Comparison of ENCODE assay signal across 8 mouse cellular contexts in the genomic region with DNA sequence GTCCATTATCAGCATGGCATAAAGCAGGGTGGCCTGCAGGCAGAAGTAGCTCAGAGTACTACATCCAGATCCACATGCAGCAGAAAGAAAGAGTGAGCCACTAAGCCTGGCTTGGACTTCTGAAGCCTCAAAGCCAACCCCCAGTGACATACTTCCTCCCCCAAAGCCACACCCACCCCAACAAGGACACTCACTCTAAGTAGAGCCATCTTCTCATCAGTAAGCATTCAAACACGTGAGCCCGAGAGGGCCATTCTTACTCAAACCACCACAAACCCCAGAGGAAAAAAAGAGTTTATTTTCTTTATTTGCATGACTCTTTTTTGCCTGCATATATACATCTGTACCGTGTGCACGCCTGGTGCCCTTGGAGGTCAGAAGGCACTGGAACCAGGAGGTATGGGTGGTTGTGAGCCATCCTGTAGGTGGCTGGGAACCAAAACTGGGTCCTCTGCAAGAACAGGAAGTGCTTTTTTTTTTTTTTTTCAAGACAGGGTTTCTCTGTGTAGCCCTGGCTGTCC. TPM values are rescaled to one million over a fixed set of nuclear protein-coding genes. Genes with fewer than 3 reads are reported as not detected.
DNase-seq lines count a peak whose midpoint lies in the region; ATAC-seq and TF ChIP-seq lines count a peak whose summit lies in the region.

No protein-coding gene starts in this region.

- H3K4me1 ChIP-seq in lung, embryonic 15.5 days: peaks cover 29% of the 10 kb centered on the region
- H3K4me1 ChIP-seq in hindbrain, embryonic 10.5 days (replicated peaks): peaks cover 20% of the 10 kb centered on the region
- peaks cover 37 to 38% of the 10 kb centered on the region in 2 experiments for H3K4me1 ChIP-seq in liver, embryonic 14.5 days (replicated peaks; ENCODE audit: control insufficient read depth in 2 of 2, insufficient read depth in 2 of 2, low read length in 1 of 2)

- H3K9ac ChIP-seq in lung, embryonic 15.5 days: no peak overlapping the region; the same call in 1 of the 2 replicates
- H3K9ac ChIP-seq in liver, embryonic 14.5 days (replicated peaks): peak overlapping the region; percentile 27; the same call in 1 of the 2 replicates

- H3K4me3 ChIP-seq in lung, embryonic 15.5 days: peak overlapping the region; percentile 74
- H3K4me3 ChIP-seq in hindbrain, embryonic 10.5 days: peak overlapping the region; percentile 92
- H3K4me3 ChIP-seq in liver, embryonic 14.5 days (ENCODE audit: insufficient read depth in 1 of 2, low read depth in 2 of 2, low read length in 2 of 2): peak overlapping the region; percentile 42 to 93

- H3K27ac ChIP-seq in lung, embryonic 15.5 days: peak overlapping the region; percentile 26
- H3K27ac ChIP-seq in hindbrain, embryonic 10.5 days: peak overlapping the region; percentile 95
- H3K27ac ChIP-seq in liver, embryonic 14.5 days: peak overlapping the region; percentile 73

- H3K27me3 ChIP-seq in lung, embryonic 15.5 days: no peaks in the 10 kb centered on the region
- no peaks in the 10 kb centered on the region for H3K27me3 ChIP-seq in hindbrain, embryonic 10.5 days (ENCODE audit: insufficient read depth, poor library complexity, severe bottlenecking)
- H3K27me3 ChIP-seq in liver, embryonic 14.5 days (ENCODE audit: control insufficient read depth, insufficient read depth, low read length): no peaks in the 10 kb centered on the region
- no peaks in the 10 kb centered on the region for H3K27me3 ChIP-seq in splenic B cell, adult 2 months (ENCODE audit: control insufficient read depth, insufficient read depth, low read length, poor library complexity, severe bottlenecking)

- no peaks in the 10 kb centered on the region for H3K36me3 ChIP-seq in lung, embryonic 15.5 days
- H3K36me3 ChIP-seq in hindbrain, embryonic 10.5 days: no peaks in the 10 kb centered on the region
- peaks cover 3% of the 10 kb centered on the region; the same call in 1 of the 2 replicates for H3K36me3 ChIP-seq in liver, embryonic 14.5 days (replicated peaks; ENCODE audit: control insufficient read depth, insufficient read depth, low read depth)
- H3K36me3 ChIP-seq in splenic B cell, adult 2 months (ENCODE audit: control insufficient read depth, insufficient read depth, low read length, poor library complexity, severe bottlenecking): no peaks in the 10 kb centered on the region

- no peak for DNase-seq in lung, postnatal 36 days
- DNase-seq in brain, adult 2 months (ENCODE audit: low read depth, low spot score): peak; percentile 25
- DNase-seq in hindbrain, embryonic 10.5 days (ENCODE audit: low spot score): no peak
- DNase-seq in liver, embryonic 14.5 days (ENCODE audit: low read depth in 3 of 3, low spot score in 3 of 3): no peak
- peak; percentile 76 for DNase-seq in splenic B cell, adult 2 months (ENCODE audit: low read depth, low spot score)
- no peak for DNase-seq in cerebellum, postnatal 4 days (ENCODE audit: low spot score in 2 of 2)
- DNase-seq in gastrocnemius, adult 18-20 months (ENCODE audit: low spot score): no peak

- no peak for TF ChIP-seq EP300 in liver, embryonic 14.5 days (IDR thresholded peaks at IDR 0.05; ENCODE audit: low read depth)

- 23% methylated on average over 4 of the region's 4 CpGs for WGBS in lung, embryonic 15.5 days
- 34% methylated on average over 4 of the region's 4 CpGs for WGBS in hindbrain, embryonic 10.5 days
- 26% methylated on average over 4 of the region's 4 CpGs for WGBS in liver, embryonic 14.5 days (ENCODE audit: insufficient replicate concordance)

- H3K9me3 ChIP-seq in lung, embryonic 15.5 days: no peaks in the 10 kb centered on the region
- H3K9me3 ChIP-seq in hindbrain, embryonic 10.5 days: no peaks in the 10 kb centered on the region
- H3K9me3 ChIP-seq in liver, embryonic 14.5 days (ENCODE audit: control insufficient read depth, low read length): no peaks in the 10 kb centered on the region

- ATAC-seq in lung, embryonic 15.5 days (ENCODE audit: borderline replicate concordance, extremely low read depth, low FRiP score, low TSS enrichment): peak; percentile 4; the same call in 1 of the 2 replicates
- no peak for ATAC-seq in liver, embryonic 14.5 days (ENCODE audit: insufficient read depth)

- no peak for TF ChIP-seq CTCF in liver, embryonic 14.5 days (IDR thresholded peaks at IDR 0.05; ENCODE audit: low read depth)

- peak overlapping the region; percentile 69 for H3K4me2 ChIP-seq in lung, embryonic 15.5 days
- H3K4me2 ChIP-seq in liver, embryonic 14.5 days (ENCODE audit: low read depth): peak overlapping the region; percentile 67

RNA-seq across cellular contexts. Expression of a gene that starts 0.5 kb away (rescaled TPM):
- polyA plus RNA-seq in lung, embryonic 15.5 days (2015; fragmentation: Nextera tagmentation; extraction: Ambion mirVana): 97.6 and 100 TPM in 2 replicates
- polyA plus RNA-seq in hindbrain, embryonic 10.5 days (2016; fragmentation: Nextera tagmentation; extraction: Ambion mirVana): 66.0 and 71.9 TPM in 2 replicates
- polyA plus RNA-seq in liver, embryonic 14.5 days (2012; rRNA removed): 80.7 and 117 TPM in 2 replicates
- polyA plus RNA-seq in liver, embryonic 14.5 days (2014; fragmentation: Nextera tagmentation; extraction: Ambion mirVana): 353 and 363 TPM in 2 replicates
- total RNA-seq in gastrocnemius, adult 18-20 months (2021): 10 to 100 TPM; 65.2 to 76.7 TPM

RNA-seq across cellular contexts. Expression of a gene that starts 17.4 kb away (rescaled TPM):
- polyA plus RNA-seq in lung, embryonic 15.5 days (2015; fragmentation: Nextera tagmentation; extraction: Ambion mirVana): not detected in 2 replicates
- not detected in 2 replicates for polyA plus RNA-seq in hindbrain, embryonic 10.5 days (2016; fragmentation: Nextera tagmentation; extraction: Ambion mirVana)
- 0.13 and 0.19 TPM in 2 replicates for polyA plus RNA-seq in liver, embryonic 14.5 days (2012; rRNA removed)
- polyA plus RNA-seq in liver, embryonic 14.5 days (2014; fragmentation: Nextera tagmentation; extraction: Ambion mirVana): 0.33 and 0.38 TPM in 2 replicates
- not detected for total RNA-seq in gastrocnemius, adult 18-20 months (2021)

RNA-seq across cellular contexts. Expression of a gene that starts 42.5 kb away (rescaled TPM):
- polyA plus RNA-seq in lung, embryonic 15.5 days (2015; fragmentation: Nextera tagmentation; extraction: Ambion mirVana): 252 and 264 TPM in 2 replicates
- 302 and 327 TPM in 2 replicates for polyA plus RNA-seq in hindbrain, embryonic 10.5 days (2016; fragmentation: Nextera tagmentation; extraction: Ambion mirVana)
- polyA plus RNA-seq in liver, embryonic 14.5 days (2012; rRNA removed): 75.8 and 90.5 TPM in 2 replicates
- 196 and 199 TPM in 2 replicates for polyA plus RNA-seq in liver, embryonic 14.5 days (2014; fragmentation: Nextera tagmentation; extraction: Ambion mirVana)
- 100 to 1,000 TPM; 229 TPM for total RNA-seq in gastrocnemius, adult 18-20 months (2021)

RNA-seq across cellular contexts. Expression of a gene that starts 42.5 kb away (rescaled TPM):
- polyA plus RNA-seq in lung, embryonic 15.5 days (2015; fragmentation: Nextera tagmentation; extraction: Ambion mirVana): 37.9 and 39.7 TPM in 2 replicates
- polyA plus RNA-seq in hindbrain, embryonic 10.5 days (2016; fragmentation: Nextera tagmentation; extraction: Ambion mirVana): 40.6 and 50.0 TPM in 2 replicates
- 4.4 and 6.0 TPM in 2 replicates for polyA plus RNA-seq in liver, embryonic 14.5 days (2012; rRNA removed)
- polyA plus RNA-seq in liver, embryonic 14.5 days (2014; fragmentation: Nextera tagmentation; extraction: Ambion mirVana): 12.6 and 17.0 TPM in 2 replicates
- 10 to 100 TPM; 25.3 to 28.9 TPM for total RNA-seq in gastrocnemius, adult 18-20 months (2021)

Comparison
In these comparisons a context has a peak if more than half of its experiments do, and no peak if none do; other contexts are left out.
1. H3K27ac ChIP-seq: peak in every context shown above with its lines; median percentile 95 in hindbrain, embryonic 10.5 days; 73 in liver, embryonic 14.5 days; 26 in lung, embryonic 15.5 days.
2. DNase-seq: peak in brain, adult 2 months (single experiment) and splenic B cell, adult 2 months (single experiment); none in lung, postnatal 36 days (single experiment), hindbrain, embryonic 10.5 days (single experiment), liver, embryonic 14.5 days (0 of 3), cerebellum, postnatal 4 days (0 of 2) and gastrocnemius, adult 18-20 months (single experiment).
3. Peak in every context shown above with its lines, with median percentiles within 50 percentile points of each other: H3K4me3 ChIP-seq.